Mouse (Mus musculus) brain, adult 2 months (tissue): ENCODE results near the gene Atg2a.

Experiments used
- DNase-seq: peaks from one replicate; pipeline ENCODE4 v3.0.0; 2011; ENCODE audit warnings: low read depth, low spot score

Atg2a gene

GRCm38 (mm10) chr19:6247526-6248300 is 6.2 kb downstream of the Atg2a start:
- DNase-seq = no peak

GRCm38 (mm10) chr19:6253021-6253420 is 11.6 kb downstream of the Atg2a start:
- no peak for DNase-seq

- DNase-seq = peak; percentile 31
Measured at GRCm38 (mm10) chr19:6260428-6260827, 19.0 kb downstream of the Atg2a start.

- DNase-seq = no peak
Measured at GRCm38 (mm10) chr19:6260946-6261345, 19.5 kb downstream of the Atg2a start.

- DNase-seq = no peak
Measured at GRCm38 (mm10) chr19:6261379-6261778, 19.9 kb downstream of the Atg2a start.

GRCm38 (mm10) chr19:6262222-6262621 is 20.8 kb downstream of the Atg2a start:
- peak; percentile 85 for DNase-seq

- no peak for DNase-seq
Measured at GRCm38 (mm10) chr19:6262839-6263433, 21.5 kb downstream of the Atg2a start.

- peak; percentile 52 for DNase-seq
Measured at GRCm38 (mm10) chr19:6264200-6264599, 22.7 kb downstream of the Atg2a start.

- DNase-seq = no peak
Measured at GRCm38 (mm10) chr19:6264945-6265344, 23.5 kb downstream of the Atg2a start.

- peak; percentile 66 for DNase-seq
Measured at GRCm38 (mm10) chr19:6265727-6266182, 24.3 kb downstream of the Atg2a start.

- DNase-seq = peak; percentile 98
Measured at GRCm38 (mm10) chr19:6267306-6268169, 26.1 kb downstream of the Atg2a start.

GRCm38 (mm10) chr19:6268170-6268528 is 26.7 kb downstream of the Atg2a start:
- DNase-seq = peak; percentile 95

GRCm38 (mm10) chr19:6268670-6269132 is 27.2 kb downstream of the Atg2a start:
- no peak for DNase-seq

GRCm38 (mm10) chr19:6269798-6270475 is 28.5 kb downstream of the Atg2a start:
- no peak for DNase-seq

- DNase-seq = no peak
Measured at GRCm38 (mm10) chr19:6270661-6271060, 29.2 kb downstream of the Atg2a start.

GRCm38 (mm10) chr19:6271206-6271605 is 29.7 kb downstream of the Atg2a start:
- DNase-seq = no peak

- DNase-seq = no peak
Measured at GRCm38 (mm10) chr19:6272053-6272452, 30.6 kb downstream of the Atg2a start.

GRCm38 (mm10) chr19:6272738-6273137 is 31.3 kb downstream of the Atg2a start:
- peak; percentile 82 for DNase-seq

- DNase-seq = no peak
Measured at GRCm38 (mm10) chr19:6273592-6273991, 32.1 kb downstream of the Atg2a start.

- no peak for DNase-seq
Measured at GRCm38 (mm10) chr19:6273998-6274608, 32.6 kb downstream of the Atg2a start.

- peak; percentile 29 for DNase-seq
Measured at GRCm38 (mm10) chr19:6275740-6276389, 34.4 kb downstream of the Atg2a start.
